Mouse (Mus musculus) lung, postnatal 0 days (tissue): ENCODE data around the gene Cdc34b. TPM values are rescaled to one million over a fixed set of nuclear protein-coding genes. Genes with fewer than 3 reads are reported as not detected.

Source experiments
- ATAC-seq: fragments of 200-750 bp; cut with Nextera tagmentation; 2 replicates; pipeline ENCODE4 v1.8.0; 2017; ENCODE audit warnings: moderate library complexity
- DNase-seq: peaks from one replicate; pipeline ENCODE4 v3.0.0-alpha.2; 2016; ENCODE audit warnings: low spot score
- H3K27ac ChIP-seq: fragments of 300-500 bp; sonication (generic); 2 replicates; pipeline ENCODE4 v1.5.1; 2014; ENCODE audit warnings: antibody characterized with exemption, mild to moderate bottlenecking, low read length, mixed read lengths
- H3K27me3 ChIP-seq: fragments of 300-500 bp; sonication (generic); replicated peaks from 2 replicates; pipeline ENCODE4 v1.6.1; 2014; ENCODE audit warnings: low read length, mixed read lengths; ENCODE audit not compliant: insufficient read depth
- H3K36me3 ChIP-seq: fragments of 300-500 bp; sonication (generic); 2 replicates; pipeline ENCODE4 v1.6.1; 2014; ENCODE audit warnings: low read length, mixed read lengths; ENCODE audit not compliant: insufficient read depth
- H3K4me1 ChIP-seq: fragments of 300-500 bp; sonication (generic); 2 replicates; pipeline ENCODE4 v1.6.1; 2014; ENCODE audit warnings: antibody characterized with exemption, low read depth, low read length, mixed read lengths; ENCODE audit not compliant: insufficient read depth
- H3K4me2 ChIP-seq: fragments of 300-500 bp; sonication (generic); replicated peaks from 2 replicates; pipeline ENCODE4 v1.6.1; 2014; ENCODE audit warnings: low read depth, mild to moderate bottlenecking, low read length, moderate library complexity, mixed read lengths
- H3K4me3 ChIP-seq: fragments of 300-500 bp; sonication (generic); 2 replicates; pipeline ENCODE4 v1.5.1; 2014; ENCODE audit warnings: low read depth, low read length
- H3K9ac ChIP-seq: fragments of 300-500 bp; sonication (generic); replicated peaks from 2 replicates; pipeline ENCODE4 v1.6.1; 2014; ENCODE audit warnings: low read depth, mild to moderate bottlenecking
- H3K9me3 ChIP-seq: fragments of 300-500 bp; sonication (generic); 2 replicates; pipeline ENCODE4 v1.6.1; 2016; ENCODE audit warnings: low read length, mixed read lengths
- CTCF ChIP-seq: IDR thresholded peaks from 2 replicates; pipeline ENCODE4 v1.5.1; 2016; ENCODE audit warnings: antibody characterized with exemption, mild to moderate bottlenecking
- EP300 ChIP-seq: IDR thresholded peaks from 2 replicates; pipeline ENCODE4 v1.6.1; 2016; ENCODE audit warnings: antibody characterized with exemption, mild to moderate bottlenecking, control low read depth
- WGBS: fragments of 180-500 bp; shearing (Covaris S2); extraction: QIAGEN DNeasy Blood & Tissue Kit; methylation state at CpG from one replicate; pipeline ENCODE4 v1.1.7; 2014; 5-methylcytosine and 5-hydroxymethylcytosine counted together
- polyA plus RNA-seq: library from polyadenylated mRNA; unstranded; fragments of >200 nt; fragmentation: Nextera tagmentation; extraction: Ambion mirVana; gene quantifications from 2 replicates; pipeline ENCODE4 v1.2.1, GENCODE M21; 2015

Gene Cdc34b
- polyA plus RNA-seq, 1 experiment from 2014 or later: 0.17 TPM

GRCm38 (mm10) chr11:94773851-94774250, 32.3 kb downstream of the Cdc34b start:
- Histone ChIP-seq H3K4me2 (no peak overlapping the region), H3K9ac (no peak overlapping the region), H3K4me3 (no peak overlapping the region), H3K27me3 (no peaks in the 10 kb centered on the region), H3K9me3 (no peaks in the 10 kb centered on the region), H3K27ac (no peak overlapping the region), H3K36me3 (no peaks in the 10 kb centered on the region), H3K4me1 (no peaks in the 10 kb centered on the region)
- DNase-seq (peak; percentile 9), ATAC-seq (no peak)
- 78% methylated on average over 1 of the region's 1 CpGs for WGBS
- no peak for TF ChIP-seq EP300
- peak; percentile 50 for TF ChIP-seq CTCF

GRCm38 (mm10) chr11:94774887-94775497, 33.4 kb downstream of the Cdc34b start:
- Histone ChIP-seq H3K4me1 (no peaks in the 10 kb centered on the region), H3K9me3 (no peaks in the 10 kb centered on the region), H3K4me2 (no peak overlapping the region), H3K27me3 (no peaks in the 10 kb centered on the region), H3K9ac (no peak overlapping the region), H3K27ac (no peak overlapping the region), H3K4me3 (no peak overlapping the region), H3K36me3 (no peaks in the 10 kb centered on the region)
- DNase-seq (no peak), ATAC-seq (no peak)
- no peak for TF ChIP-seq CTCF
- TF ChIP-seq EP300: no peak
- 74% methylated on average over 5 of the region's 5 CpGs for whole genome bisulfite sequencing

- H3K27ac ChIP-seq: no peak within 1 kb of the TSS
- no peaks in the 10 kb centered on the region for H3K36me3 ChIP-seq
- ATAC-seq (no peak), DNase-seq (no peak)
- H3K9ac ChIP-seq: no peak within 1 kb of the TSS
- no peaks in the 10 kb centered on the region for H3K9me3 ChIP-seq
- no peak for TF ChIP-seq CTCF
- no peak for TF ChIP-seq EP300
- no peak within 1 kb of the TSS for H3K4me2 ChIP-seq
- no peak within 1 kb of the TSS for H3K4me3 ChIP-seq
- no peaks in the 10 kb centered on the region for H3K27me3 ChIP-seq
- no peaks in the 10 kb centered on the region for H3K4me1 ChIP-seq
Measured at GRCm38 (mm10) chr11:94782603-94783002, 41.0 kb downstream of the Cdc34b start, which contains the start of gene Tmem92. Gene Tmem92 (minus strand): TSS chr11:94782703.

GRCm38 (mm10) chr11:94785247-94785646, 43.7 kb downstream of the Cdc34b start:
- Histone ChIP-seq H3K36me3 (no peaks in the 10 kb centered on the region), H3K4me3 (no peak overlapping the region), H3K27me3 (no peaks in the 10 kb centered on the region), H3K27ac (no peak overlapping the region), H3K4me2 (no peak overlapping the region), H3K9me3 (no peaks in the 10 kb centered on the region), H3K4me1 (no peaks in the 10 kb centered on the region), H3K9ac (no peak overlapping the region)
- DNase-seq (peak; percentile 52), ATAC-seq (0 out of 2 replicates have a peak, but pooled peaks have one; percentile 26)
- WGBS: 3% methylated on average over 2 of the region's 2 CpGs
- no peak for TF ChIP-seq EP300
- TF ChIP-seq CTCF: peak; percentile 84

GRCm38 (mm10) chr11:94791700-94792099, 50.1 kb downstream of the Cdc34b start:
- no peak overlapping the region for H3K9ac ChIP-seq
- H3K4me3 ChIP-seq: no peak overlapping the region
- H3K4me1 ChIP-seq: no peaks in the 10 kb centered on the region
- no peaks in the 10 kb centered on the region for H3K36me3 ChIP-seq
- TF ChIP-seq EP300 (no peak), CTCF (no peak)
- no peak overlapping the region for H3K27ac ChIP-seq
- no peak for ATAC-seq
- DNase-seq: no peak
- H3K27me3 ChIP-seq: no peaks in the 10 kb centered on the region
- no peak overlapping the region for H3K4me2 ChIP-seq
- no peaks in the 10 kb centered on the region for H3K9me3 ChIP-seq

Other genes with a start within 250 kb of the Cdc34b start
- 33.2 and 34.5 TPM in 2 replicates for gene Epn3, start 241.8 kb upstream of the Cdc34b start, polyA plus RNA-seq
- 3.1 and 4.7 TPM in 2 replicates for gene Mycbpap, start 220.0 kb upstream of the Cdc34b start, polyA plus RNA-seq
- gene Rsad1, start 192.5 kb upstream of the Cdc34b start, polyA plus RNA-seq: 1.6 and 2.3 TPM in 2 replicates
- gene Chad, start 176.7 kb upstream of the Cdc34b start, polyA plus RNA-seq: 23.9 and 29.0 TPM in 2 replicates
- gene Acsf2, start 139.9 kb upstream of the Cdc34b start, polyA plus RNA-seq: 3.2 and 3.4 TPM in 2 replicates
- 72.9 and 75.0 TPM in 2 replicates for gene Lrrc59, start 112.0 kb upstream of the Cdc34b start, polyA plus RNA-seq
- gene Mrpl27, start 88.0 kb upstream of the Cdc34b start, polyA plus RNA-seq: 113 and 118 TPM in 2 replicates
- gene Eme1, start 87.8 kb upstream of the Cdc34b start, polyA plus RNA-seq: 0.87 and 1.0 TPM in 2 replicates
- gene Xylt2, start 64.3 kb upstream of the Cdc34b start, polyA plus RNA-seq: 13.3 and 14.1 TPM in 2 replicates
- gene Gm11541, start 37.3 kb upstream of the Cdc34b start, polyA plus RNA-seq: 0.69 and 1.3 TPM in 2 replicates
- gene Tmem92, start 40.9 kb downstream of the Cdc34b start, polyA plus RNA-seq: not detected in 2 replicates
- 464 and 478 TPM in 2 replicates for gene Col1a1, start 194.4 kb downstream of the Cdc34b start, polyA plus RNA-seq
- gene Hils1, start 225.8 kb downstream of the Cdc34b start, polyA plus RNA-seq: not detected in 2 replicates
- gene Sgca, start 234.5 kb downstream of the Cdc34b start, polyA plus RNA-seq: 0.33 and 0.55 TPM in 2 replicates
- 9.8 and 11.5 TPM in 2 replicates for gene Ppp1r9b, start 249.3 kb downstream of the Cdc34b start, polyA plus RNA-seq